Mouse (Mus musculus): ENCODE results near the gene Ripor3.

GRCm38 (mm10) chr2:167951301-167952211 lies 58.9 kb downstream of the Ripor3 start:
- TF ChIP-seq POLR2A (IDR thresholded peaks at IDR 0.05; ENCODE audit: low read depth, low read length) (no peak), CTCF (IDR thresholded peaks at IDR 0.05; ENCODE audit: extremely low read depth, insufficient read depth, insufficient read length, insufficient replicate concordance) (no peak)

All from spleen, adult 2 months (tissue).